Mouse (Mus musculus) R1 (cell line): ENCODE results near the gene Ift57.

ENCODE experiments used
- DNase-seq: peaks from one replicate; pipeline ENCODE4 v3.0.0-alpha.2; 2018; ENCODE audit warnings: low read depth, low spot score

Ift57 gene

DNA sequence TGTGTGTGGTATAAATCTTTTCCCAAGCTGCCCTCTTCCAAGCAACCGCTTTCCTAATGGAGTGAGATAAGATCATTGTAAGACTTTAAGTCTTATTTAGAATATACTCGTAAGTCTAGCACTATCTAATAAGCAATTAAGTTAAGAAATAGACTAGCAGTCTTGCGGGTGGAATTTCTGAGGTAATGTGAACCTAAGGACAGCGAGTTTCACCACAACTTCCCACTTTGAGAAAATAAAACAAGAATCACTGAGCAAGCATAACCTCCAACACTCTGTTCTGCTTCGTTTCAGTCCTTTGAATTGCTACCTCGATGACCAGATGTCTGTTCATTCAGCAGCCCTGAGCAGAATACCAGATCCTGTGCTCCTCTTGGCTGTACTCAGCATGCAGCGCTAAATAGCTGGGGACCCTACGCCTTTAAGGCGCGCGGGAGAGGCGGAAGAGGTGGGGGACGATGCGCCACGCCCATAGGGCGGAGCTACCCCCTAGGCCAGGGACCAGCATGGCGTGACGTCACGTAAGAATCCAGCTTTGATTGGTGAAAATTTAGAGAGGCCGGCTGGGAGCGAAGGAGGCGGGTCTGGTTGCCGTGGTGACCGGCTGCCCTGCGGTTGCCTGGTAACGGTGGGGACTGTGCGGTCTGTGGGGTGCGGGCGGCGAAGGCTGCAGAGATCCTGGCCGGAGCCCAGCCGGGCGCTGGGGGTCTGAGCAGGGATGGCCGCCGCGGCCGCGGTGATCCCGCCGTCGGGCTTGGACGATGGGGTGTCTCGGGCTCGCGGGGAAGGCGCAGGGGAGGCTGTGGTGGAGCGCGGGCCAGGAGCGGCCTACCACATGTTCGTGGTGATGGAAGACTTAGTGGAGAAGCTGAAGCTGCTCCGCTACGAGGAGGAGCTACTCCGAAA is at the start of gene Ift57:
Ift57 (plus strand) TSS at position 614 of the 906 bp plus-strand sequence.
- DNase-seq = peak; percentile 96

DNA sequence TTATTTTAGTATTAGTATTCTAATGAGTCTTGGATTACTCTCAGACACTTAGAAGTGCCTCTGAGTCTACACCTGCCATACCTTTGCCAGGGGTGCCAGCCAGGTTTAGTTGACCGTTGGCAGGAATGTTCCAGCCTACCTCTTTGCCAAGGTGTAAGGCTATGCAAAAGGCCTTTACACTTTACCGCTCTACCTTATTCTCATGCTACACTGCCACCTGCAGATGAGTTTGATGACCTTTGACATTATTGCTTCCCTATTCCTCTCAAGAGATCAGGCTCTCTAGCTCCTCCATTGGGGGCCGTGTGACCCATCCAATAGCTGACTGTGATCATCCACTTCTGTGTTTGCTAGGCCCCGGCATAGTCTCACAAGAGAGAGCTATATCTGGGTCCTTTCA is 41.9 kb upstream of the Ift57 start:
- no peak for DNase-seq

DNA sequence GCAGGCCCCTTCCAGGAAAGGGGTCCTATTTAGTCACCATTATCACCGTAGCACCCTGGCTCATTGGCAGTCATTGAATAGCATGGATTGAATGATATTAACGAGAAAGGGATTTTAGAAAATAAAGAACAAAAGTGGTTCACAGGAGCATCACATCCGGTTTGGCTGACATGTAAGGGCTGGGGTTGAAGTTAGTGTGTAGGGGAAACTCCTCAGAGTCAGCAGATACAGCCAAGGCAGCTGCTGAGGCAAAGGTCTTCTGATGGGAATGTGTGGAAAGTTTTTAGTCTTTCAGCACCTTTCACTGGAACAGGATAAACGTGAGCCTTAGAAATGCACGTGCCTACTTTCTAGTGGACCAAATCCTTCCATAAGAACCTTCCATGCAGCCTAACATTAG is 41.0 kb upstream of the Ift57 start:
- DNase-seq = no peak

DNA sequence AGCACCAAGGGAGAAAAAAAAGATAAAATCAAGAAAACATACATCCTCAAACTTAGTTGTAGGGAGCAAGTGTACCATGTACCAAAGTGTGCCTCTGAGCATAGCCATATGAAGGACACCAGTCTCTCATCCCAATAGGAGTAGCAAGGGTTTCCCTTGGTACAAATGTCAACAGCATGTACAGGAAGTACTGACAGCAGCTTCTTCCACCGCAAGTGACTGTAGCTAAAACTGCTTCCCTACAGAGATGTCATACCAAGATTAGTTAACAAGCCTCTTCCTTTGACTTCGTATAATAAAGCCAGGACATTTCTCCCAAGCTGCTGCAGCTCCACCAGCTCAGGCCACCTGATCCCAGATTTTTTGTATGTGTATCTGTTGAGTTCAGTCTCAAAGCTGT is 39.9 kb upstream of the Ift57 start:
- DNase-seq = no peak

DNA sequence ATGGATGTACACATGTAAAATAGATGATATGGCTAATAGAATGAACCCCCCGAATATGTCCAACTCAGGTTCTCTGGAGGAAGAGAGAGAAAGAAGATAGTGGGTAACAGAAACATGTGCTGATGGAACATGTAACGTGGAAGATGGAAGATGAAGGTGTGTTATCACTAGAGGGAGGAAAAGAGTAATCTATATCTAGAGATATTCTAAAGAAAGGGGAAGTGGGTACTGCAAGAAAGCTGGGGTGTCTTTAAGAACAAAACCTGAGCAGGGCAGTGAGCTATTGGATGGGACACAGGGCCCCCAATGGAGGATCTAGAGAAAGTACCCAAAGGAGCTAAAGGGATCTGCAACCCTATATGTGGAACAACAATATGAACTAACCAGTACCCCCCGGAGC is 38.9 kb upstream of the Ift57 start:
- DNase-seq = no peak

DNA sequence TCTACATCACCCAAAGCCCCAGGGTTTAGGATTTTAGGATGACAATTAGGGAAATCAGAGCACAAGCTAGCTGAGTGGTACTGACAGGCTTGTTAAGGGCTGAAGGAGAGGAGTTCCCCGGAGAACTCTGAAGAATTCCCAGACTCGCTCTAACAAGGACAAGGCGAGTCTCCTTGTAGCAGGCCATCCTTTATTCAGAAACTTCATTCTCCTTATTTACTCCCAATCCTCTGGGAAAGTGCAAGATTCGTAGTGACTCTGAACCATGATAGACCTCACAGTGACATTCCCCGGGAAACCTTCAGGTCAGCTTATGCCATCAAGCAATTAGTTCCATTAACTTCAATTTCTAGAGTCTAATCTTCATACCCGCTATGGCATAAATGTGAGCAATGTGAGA is 36.8 kb upstream of the Ift57 start:
- no peak for DNase-seq

DNA sequence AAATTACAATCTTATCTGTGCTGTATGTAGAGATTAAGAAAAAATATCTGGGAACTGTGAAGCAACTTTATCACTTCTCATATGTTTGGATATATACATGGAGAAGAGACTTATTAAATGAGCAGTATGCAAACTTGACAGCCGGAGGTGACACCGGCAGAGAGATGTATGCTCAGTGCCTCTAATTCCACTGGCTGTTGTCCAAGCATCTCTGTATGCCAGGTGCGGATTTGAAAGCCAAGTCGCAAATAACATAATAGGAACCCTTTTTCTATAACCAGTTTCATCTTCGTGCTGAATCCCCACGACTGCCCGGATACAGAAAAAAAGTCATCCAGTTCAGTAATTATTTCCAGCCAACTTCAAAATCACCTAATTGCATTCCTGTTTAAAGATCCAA is 34.4 kb upstream of the Ift57 start:
- no peak for DNase-seq

DNA sequence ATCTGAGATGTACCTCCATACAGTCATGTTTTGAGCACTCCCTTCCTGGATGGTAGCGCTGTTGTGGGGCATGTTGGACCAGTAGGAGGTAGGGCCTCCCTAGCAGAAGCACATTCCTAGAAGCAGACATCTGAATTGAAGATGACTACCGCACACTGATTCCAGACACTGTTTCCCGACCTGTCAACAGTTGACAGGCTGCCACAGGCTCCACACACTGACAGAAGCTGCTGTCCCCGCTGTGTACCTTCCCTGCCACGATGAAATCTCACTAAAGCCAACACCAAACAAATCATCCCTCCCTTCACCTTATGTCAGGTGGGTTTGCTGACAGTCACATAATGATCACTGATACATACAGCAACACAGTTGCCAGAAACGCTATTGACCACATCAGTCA is 19.4 kb upstream of the Ift57 start:
- DNase-seq = no peak

DNA sequence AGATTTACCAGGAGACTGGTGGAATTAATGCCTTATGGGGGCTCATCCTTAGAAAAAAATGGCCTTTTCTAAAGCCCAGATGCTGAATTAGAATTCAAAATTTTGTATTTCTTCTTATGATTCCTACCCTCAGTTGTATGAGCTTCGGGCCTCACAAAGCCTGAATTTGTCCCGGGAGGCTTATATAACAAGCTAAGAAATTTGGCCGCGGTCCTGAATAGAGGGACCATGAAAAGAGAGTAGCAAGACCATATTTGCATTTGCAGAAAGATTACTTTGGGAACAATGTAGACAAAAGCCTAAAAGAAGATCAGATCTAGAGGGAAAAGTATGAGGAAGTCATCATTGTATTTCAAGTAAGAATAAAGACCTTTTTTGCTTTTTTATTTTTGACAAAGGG is 14.1 kb upstream of the Ift57 start:
- no peak for DNase-seq

DNA sequence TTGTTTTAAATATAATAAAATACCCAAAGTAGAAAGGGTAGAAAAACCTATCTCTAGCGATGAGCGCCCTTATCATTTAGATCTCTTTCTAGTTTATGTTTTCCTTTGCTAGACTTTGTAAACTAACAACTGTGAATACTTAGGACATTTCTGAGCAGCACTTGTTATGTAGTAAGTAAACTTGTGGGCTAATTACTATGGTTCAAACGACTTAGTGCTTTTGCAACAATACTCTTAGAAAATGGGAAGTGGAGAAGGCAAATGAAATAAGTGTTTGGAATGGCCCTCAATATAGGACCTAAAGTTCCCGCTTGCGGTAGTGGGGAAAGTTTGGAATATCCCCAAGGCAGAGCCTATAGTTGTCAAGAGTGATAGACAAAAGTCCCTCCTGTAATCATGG is 788 bp downstream of the Ift57 start:
- no peak for DNase-seq

DNA sequence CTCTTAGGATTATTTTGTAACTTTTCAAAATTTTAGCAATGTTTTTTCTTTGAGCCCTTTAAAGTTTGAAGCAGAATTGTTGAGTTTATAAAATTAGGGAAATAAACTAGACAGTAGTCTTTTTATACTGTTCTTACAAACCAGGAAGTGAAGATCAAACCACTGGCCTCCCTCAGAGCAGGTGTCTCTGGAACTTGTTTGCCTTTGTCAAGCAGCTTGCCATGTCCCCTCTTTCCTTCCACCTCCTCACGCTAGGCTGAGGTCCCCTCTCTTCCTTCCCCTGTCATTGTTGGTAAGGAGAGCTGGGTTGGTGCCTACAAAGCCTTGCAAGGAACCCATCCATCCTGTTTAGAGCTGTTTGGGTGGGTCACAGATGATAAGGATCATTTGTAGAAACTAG is 9.0 kb downstream of the Ift57 start:
- DNase-seq = no peak

DNA sequence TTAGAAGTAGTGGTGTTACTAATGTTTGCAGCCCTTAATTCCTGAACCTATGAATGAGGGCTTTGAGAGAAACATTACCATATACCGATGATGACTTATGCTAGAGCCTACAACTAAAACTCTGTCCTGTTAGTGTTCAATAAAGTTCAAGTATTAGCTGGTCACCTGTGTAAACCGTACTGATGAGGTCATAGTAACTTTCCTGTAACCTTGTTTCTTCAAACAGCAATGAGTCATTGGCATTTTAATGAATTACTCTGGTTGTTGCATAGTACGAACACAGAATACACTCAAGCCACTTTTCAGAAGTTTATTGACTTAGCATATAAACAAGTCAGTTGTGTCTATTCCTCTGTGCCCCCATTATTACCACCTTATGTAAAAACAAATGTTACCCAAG is 11.2 kb downstream of the Ift57 start:
- DNase-seq = no peak

DNA sequence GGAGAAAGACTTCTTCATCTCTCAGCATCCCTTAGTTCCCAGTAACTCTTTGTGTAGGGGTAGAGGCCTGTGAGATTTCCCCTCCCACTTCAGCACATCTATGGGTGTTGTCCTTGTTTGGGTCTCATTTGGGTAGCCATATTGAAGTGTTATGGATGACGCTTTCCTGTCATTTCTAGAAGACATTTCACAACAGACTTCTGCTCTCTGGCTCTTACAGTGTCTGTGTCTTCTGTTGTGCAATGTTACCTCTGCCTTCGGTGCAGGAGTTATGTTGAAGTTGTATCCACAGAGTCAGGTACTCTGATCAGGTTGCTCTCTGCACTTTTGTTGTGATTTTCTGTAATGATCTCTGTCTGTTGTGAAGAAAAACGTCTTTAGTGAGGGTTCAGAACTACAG is 14.3 kb downstream of the Ift57 start:
- DNase-seq = no peak

DNA sequence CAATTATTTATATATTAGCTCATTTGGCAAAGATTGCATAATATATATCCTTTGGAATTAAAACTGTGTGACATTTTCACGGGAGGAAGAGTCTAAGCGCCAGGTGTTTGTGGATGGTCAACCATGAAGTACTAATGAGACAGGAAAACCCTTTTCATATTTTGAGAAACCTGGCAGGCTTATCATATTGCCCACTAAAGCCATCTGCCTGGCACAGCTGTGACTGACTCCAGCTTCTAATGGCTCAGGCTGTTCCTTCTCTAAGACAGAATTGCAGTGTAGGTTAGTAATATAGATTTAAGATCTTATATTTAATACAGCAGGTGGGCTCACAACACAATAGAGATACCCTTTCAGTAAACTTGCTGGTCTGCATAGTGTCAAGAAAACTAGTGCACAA is 21.6 kb downstream of the Ift57 start:
- no peak for DNase-seq

DNA sequence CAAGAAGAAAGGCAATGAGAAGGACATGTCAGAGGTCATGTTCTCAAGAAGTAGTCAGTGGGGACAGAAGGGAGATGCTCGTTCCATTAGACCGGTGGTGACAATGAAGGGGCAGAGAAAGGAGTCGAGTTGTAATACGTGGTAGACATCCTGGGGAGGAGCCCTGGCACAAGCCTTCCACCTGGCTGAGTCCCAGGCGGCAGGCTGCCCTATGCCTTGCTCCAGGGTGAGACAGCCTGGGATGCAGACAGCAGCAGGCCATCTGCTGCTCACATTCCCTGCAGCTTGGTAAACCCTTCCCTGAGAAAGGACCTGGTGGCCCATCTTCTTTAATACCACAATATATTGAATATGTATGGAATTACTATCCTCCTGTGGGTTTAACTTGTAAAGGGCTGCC is 22.6 kb downstream of the Ift57 start:
- DNase-seq = no peak

DNA sequence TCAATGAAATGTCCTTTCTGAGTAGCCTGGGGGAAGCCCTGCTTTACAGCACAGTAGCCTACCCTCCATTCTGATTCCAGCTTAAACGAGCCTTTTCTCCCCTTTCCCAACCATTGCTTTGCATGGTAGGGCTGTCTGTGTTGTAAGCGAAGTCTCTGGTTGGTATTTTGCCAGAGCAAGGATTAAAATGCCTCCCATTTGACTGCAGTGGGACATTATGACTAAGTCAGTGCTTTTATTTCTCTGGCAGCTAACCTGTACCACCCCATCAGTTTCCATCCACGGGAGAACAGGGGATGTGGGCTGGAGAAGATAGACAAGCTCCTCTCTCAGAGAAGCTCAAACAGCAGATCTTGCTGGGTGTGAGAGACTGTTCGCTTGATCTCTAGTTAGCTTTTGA is 24.2 kb downstream of the Ift57 start:
- no peak for DNase-seq

DNA sequence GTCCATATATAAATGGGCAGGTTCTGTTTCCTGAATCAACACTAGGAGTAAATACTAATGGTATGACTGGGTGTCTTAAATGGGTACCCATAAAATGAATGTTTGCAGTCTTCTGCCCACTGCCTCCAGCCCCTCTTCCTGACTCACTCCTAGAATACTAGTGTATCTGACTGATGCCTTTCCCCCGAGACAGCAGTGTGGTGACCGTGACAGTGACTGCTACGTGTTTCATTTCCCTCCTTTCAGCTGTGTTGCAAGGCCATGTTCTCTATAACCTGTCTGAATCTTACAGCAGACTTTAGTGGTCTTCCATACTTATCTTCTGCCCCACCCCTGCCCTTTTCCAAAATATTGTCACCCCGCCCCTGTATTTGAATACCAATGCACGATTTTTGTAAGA is 25.2 kb downstream of the Ift57 start:
- no peak for DNase-seq

DNA sequence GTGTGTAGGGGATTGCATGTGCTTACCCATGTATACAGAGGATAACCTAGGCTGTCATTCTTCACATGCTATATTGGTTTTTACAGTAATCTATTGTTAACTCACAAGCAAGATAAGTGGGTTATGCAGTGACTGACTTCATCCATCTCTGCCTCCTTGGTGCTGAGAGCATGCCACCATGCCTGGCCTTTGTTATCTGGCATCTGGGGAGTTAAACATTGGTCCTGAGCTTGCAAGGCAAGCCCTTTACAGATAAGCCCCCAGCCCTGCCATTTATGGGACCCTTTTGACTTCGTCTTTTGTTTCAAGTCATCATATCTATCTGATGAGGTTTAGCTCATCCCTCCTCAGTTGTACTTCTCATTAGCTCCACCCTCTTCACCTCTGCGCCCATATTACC is 25.9 kb downstream of the Ift57 start:
- DNase-seq = no peak

DNA sequence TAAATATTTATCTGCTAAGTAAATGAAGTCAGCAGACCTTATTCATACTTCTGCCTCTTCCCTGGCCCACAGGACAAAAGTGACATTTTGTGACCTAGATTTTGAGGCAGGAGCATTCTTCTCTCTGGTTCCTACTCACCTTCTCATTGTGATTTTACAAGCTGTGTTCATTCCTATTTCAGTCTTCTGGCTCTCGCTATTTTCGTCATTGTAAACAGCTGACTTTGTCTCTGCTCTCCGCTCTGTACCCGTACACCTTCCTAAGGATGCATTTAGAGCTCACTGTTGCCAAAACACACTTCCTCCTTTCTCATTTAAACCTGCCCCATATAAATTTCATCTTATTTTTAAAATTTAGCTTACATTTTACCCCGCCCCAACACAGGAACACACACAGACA is 26.4 kb downstream of the Ift57 start:
- no peak for DNase-seq

DNA sequence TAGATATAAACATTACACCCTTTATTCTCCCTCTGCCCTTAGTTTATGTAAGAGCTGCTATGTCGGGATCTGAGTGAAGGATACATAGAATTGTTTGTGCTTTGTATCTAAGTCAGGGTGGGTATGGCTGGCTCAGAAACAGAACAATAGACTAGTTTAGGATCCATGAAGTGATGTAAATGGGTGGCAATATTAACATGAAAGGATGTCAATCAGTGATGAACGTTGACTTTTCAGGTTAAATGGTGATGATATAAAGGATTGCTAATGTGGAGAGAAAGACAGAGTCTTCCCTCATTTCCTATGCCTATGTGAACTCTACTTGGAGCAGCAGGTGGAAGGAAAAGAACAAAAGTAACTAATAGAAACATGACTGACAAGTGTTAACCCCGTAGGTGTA is 27.2 kb downstream of the Ift57 start:
- peak; percentile 13 for DNase-seq

DNA sequence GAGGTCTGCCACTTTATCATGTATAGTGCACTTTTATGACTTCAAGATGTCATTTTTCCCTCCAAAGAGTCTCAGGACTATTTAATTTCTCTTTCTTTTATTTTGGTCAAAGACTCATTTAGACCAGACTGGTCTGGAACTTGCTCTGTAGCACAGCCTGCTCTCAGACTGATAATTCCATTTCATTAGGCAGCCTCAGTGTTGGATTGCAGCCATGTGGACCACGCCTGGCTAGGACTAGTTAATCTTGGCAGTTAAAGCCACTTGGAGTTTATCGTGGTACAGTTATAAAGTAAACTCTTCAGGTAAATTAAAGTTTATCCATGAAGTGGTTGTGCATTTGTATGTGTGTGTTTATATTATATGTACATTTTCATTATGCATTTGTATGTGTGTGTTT is 27.7 kb downstream of the Ift57 start:
- no peak for DNase-seq

DNA sequence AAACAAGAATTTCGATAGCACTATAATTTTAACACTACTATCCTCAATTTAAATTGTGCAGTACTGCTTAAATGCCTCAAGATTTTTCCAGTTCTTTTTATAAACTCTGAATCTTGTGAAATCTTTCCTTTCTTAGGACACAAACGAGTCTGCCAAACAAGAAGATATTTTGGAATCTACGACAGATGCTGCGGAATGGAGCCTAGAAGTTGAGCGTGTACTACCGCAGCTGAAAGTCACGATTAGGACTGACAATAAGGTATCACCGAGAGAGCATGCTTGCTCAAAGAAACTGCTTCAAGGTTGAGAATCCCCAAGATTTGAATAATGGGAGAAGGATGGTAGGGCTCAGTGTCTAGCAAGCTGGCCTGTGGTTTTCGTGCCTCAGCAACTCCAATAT is 37.5 kb downstream of the Ift57 start:
- no peak for DNase-seq

DNA sequence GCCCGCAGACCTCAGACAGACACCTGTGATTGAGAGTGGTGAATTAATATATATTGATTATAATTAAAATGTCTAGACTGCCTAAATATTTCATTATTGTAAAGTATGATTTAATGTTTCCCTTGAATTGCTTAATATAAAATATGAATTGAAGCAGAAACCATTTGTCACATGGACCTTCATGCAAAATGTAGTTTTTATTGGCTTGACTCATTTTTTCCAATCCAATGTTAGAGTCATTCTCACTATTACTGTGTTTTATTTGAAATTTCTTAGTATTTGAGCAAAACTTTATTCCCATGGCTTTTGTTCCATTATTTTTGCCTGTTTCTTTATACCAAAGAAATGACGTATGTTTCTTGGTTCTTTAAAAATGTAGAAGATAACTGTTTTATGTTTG is 48.3 kb downstream of the Ift57 start:
- DNase-seq = no peak

DNA sequence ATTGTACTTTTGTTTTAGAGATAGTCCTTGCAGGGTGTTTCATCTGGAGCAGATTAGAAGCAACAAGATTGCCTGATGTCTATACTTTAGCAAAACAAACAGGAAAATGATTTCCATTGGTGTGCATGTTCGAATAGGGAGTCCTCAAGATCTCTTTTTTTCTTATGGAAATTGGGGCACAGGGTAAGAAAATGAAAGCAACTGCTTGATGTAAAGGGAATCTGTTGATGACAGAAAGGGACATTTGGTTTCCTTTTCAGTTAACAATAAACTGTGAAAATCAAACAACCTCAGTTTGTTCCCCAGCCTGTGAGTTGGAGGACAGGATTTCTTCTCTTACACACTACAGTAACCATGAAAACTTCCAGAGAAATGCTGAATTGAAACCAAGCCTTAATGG is 53.9 kb downstream of the Ift57 start:
- DNase-seq = no peak
